Mouse (Mus musculus) kidney, embryonic 15.5 days (tissue): ENCODE results near the gene Rnf144a. TPM values are rescaled to one million over a fixed set of nuclear protein-coding genes. Genes with fewer than 3 reads are reported as not detected.
"Not testable (repeated sequence)": the region's sequence is repeated elsewhere in the genome, so short reads cannot be mapped to it uniquely, and the experiment has no call there.

Experiments used
- ATAC-seq: fragments of 200-750 bp; cut with Nextera tagmentation; replicated peaks from 2 replicates; pipeline ENCODE4 v1.8.0; 2017; ENCODE audit warnings: moderate TSS enrichment; ENCODE audit not compliant: low FRiP score
- H3K27ac ChIP-seq: fragments of 300-500 bp; sonication (generic); 2 replicates; pipeline ENCODE4 v1.5.1; 2015; ENCODE audit warnings: mild to moderate bottlenecking, inconsistent platforms
- H3K27me3 ChIP-seq: fragments of 300-500 bp; sonication (generic); 2 replicates; pipeline ENCODE4 v1.6.1; 2015; ENCODE audit warnings: inconsistent platforms
- H3K36me3 ChIP-seq: fragments of 300-500 bp; sonication (generic); 2 replicates; pipeline ENCODE4 v1.6.1; 2015; ENCODE audit warnings: inconsistent platforms
- H3K4me1 ChIP-seq: fragments of 300-500 bp; sonication (generic); 2 replicates; pipeline ENCODE4 v1.6.1; 2015; ENCODE audit warnings: inconsistent platforms
- H3K4me2 ChIP-seq: fragments of 300-500 bp; sonication (generic); 2 replicates; pipeline ENCODE4 v1.6.1; 2015; ENCODE audit warnings: moderate library complexity, mild to moderate bottlenecking, inconsistent platforms
- H3K4me3 ChIP-seq: fragments of 300-500 bp; sonication (generic); replicated peaks from 2 replicates; pipeline ENCODE4 v1.5.1; 2015; ENCODE audit warnings: mild to moderate bottlenecking, inconsistent platforms
- H3K9ac ChIP-seq: fragments of 300-500 bp; sonication (generic); 2 replicates; pipeline ENCODE4 v1.6.1; 2015; ENCODE audit warnings: mild to moderate bottlenecking, inconsistent platforms
- H3K9me3 ChIP-seq: fragments of 300-500 bp; sonication (generic); replicated peaks from 2 replicates; pipeline ENCODE4 v1.6.1; 2016; ENCODE audit warnings: inconsistent platforms
- WGBS: fragments of 180-500 bp; shearing (Covaris S2); methylation state at CpG from one replicate; pipeline ENCODE4 v1.1.7; 2015; ENCODE audit warnings: mixed read lengths; 5-methylcytosine and 5-hydroxymethylcytosine counted together
- polyA plus RNA-seq: library from polyadenylated mRNA; unstranded; fragments of >200 nt; fragmentation: Nextera tagmentation; extraction: Ambion mirVana; gene quantifications from 2 replicates; pipeline ENCODE4 v1.2.1, GENCODE M21; 2015

The Rnf144a gene
- polyA plus RNA-seq, 1 experiment from 2014 or later, result 36.1 TPM

DNA sequence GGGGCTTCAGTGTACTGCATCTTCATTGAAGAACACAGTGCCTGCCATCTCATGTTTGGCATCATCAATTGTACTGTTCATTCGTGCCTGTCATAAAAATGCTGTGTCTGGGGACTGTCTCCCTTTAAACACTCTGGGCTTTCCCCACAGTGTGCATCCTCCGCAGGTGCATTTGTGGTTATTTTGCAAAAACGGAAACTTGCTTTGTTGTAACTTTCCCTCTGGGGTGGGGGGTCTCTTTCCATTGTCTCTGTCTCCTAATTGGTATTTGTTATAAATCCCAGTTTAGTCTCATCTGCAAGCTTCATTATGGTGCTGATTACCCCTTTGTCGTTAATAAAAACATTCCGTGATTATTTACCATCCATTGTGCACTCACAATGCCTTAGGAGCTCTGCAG, 112.2 kb downstream of the Rnf144a start:
- H3K36me3 ChIP-seq, result 0 out of 2 replicates have a peak, but pooled peaks cover 8% of the 10 kb centered on the region
- 84% methylated on average over 5 of the region's 5 CpGs for WGBS
- H3K4me2 ChIP-seq, result no peak overlapping the region
- no peaks in the 10 kb centered on the region for H3K9me3 ChIP-seq
- no peak overlapping the region for H3K9ac ChIP-seq
- H3K27me3 ChIP-seq, result no peaks in the 10 kb centered on the region
- no peak overlapping the region for H3K4me3 ChIP-seq
- no peaks in the 10 kb centered on the region for H3K4me1 ChIP-seq
- no peak for ATAC-seq
- H3K27ac ChIP-seq, result no peak overlapping the region

DNA sequence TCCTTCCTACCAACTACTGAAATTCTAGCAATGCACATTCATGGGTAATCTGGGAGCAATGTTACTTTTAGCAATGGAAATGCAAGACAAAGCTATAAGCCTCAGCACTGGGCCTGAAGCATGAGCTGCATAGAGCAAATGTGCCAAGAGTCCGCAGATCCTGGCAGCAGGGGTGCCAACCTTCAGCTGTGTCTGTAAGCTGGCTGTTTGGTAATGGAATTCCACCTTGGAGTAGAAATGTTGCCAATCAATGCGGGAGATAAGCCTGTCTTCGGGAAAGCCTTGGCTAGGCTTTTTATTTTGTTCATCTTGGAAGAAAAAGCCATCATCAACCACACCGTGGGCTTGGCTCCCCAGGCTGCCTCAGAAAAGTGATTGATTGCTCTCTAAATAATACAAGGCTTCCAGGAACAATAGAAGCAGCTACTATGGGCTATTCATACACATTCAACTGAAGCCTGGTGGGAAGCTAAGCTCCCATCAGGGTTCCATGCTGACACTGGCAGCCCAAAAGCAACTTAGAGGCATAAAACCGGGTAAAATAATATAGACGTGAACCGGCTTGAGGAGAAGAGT, 115.5 kb downstream of the Rnf144a start:
- no peaks in the 10 kb centered on the region for H3K9me3 ChIP-seq
- 72% methylated on average over 7 of the region's 7 CpGs for WGBS
- H3K36me3 ChIP-seq, result no peaks in the 10 kb centered on the region
- no peaks in the 10 kb centered on the region for H3K27me3 ChIP-seq
- no peak for ATAC-seq
- no peaks in the 10 kb centered on the region for H3K4me1 ChIP-seq
- no peak overlapping the region for H3K9ac ChIP-seq
- no peak overlapping the region for H3K27ac ChIP-seq
- no peak overlapping the region for H3K4me3 ChIP-seq
- no peak overlapping the region for H3K4me2 ChIP-seq

DNA sequence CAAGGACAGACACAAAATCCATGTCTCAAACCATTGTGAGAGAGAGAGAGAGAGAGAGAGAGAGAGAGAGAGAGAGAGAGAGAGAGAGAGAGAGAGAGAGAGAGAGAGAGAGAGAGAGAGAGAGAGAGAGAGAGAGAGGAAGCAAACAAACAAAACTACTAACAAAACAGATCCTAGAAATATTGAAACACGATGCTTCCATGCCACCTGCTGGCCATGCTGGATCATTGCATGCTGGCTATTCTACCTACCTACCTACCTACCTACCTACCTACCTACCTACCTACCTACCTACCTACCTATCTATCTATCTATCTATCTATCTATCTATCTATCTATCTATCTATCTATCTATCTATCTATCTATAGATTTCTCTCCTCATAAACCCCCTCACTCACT, 119.1 kb downstream of the Rnf144a start:
- 9% methylated on average over 1 of the region's 1 CpGs for WGBS
- not testable (repeated sequence) for H3K4me1 ChIP-seq

DNA sequence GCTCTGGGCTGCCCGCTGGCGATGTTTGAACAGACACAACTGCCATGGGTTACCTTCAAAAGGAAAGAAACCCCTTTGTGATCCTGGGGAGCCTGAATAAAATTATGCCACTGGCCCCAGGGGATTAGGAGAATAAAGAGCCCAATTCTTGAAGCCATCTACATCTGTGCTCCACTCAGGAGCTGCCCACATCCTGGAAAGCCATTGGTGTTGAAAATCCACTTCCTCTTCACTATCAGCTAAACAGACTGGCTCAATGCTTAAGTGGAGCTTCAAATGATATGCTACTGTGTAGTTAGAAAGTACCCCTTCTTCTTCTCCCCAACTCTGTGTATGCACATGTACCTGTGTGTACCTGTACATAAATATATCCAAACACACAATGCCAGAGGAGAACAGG, 125.9 kb downstream of the Rnf144a start:
- H3K27me3 ChIP-seq, result no peaks in the 10 kb centered on the region
- no peak overlapping the region for H3K4me2 ChIP-seq
- peaks cover 19% of the 10 kb centered on the region for H3K4me1 ChIP-seq
- H3K9ac ChIP-seq, result no peak overlapping the region
- no peaks in the 10 kb centered on the region for H3K36me3 ChIP-seq
- WGBS, result 88% methylated on average over 2 of the region's 2 CpGs
- no peak overlapping the region for H3K4me3 ChIP-seq
- no peak overlapping the region for H3K27ac ChIP-seq
- no peaks in the 10 kb centered on the region for H3K9me3 ChIP-seq
- no peak for ATAC-seq

More for the DNA sequence above, 119.1 kb downstream of the Rnf144a start:
- H3K9me3 ChIP-seq, H3K9ac ChIP-seq, H3K4me3 ChIP-seq, ATAC-seq, H3K27ac ChIP-seq, H3K36me3 ChIP-seq, H3K27me3 ChIP-seq, H3K4me2 ChIP-seq: not testable (repeated sequence)

DNA sequence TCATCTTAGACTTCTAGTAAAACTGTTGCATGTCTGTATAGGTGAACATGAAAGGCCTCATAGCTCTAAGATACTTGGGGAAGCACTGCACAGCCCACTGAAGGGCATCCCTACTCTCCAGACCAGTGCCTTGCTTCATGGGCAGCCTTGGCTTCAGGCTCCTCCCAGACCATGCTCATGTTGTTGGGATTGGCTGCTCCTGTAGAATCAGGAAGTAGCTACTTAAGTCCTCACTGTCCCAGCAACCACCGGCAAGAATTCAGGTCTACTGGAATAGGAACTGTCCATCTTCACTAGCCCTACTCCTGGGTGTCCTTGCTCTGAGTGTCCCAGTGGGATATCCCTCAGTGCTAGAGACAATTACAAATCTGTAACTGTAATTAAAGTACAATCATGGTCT, 126.7 kb downstream of the Rnf144a start:
- Histone ChIP-seq H3K9ac (no peak overlapping the region), H3K9me3 (no peaks in the 10 kb centered on the region), H3K4me3 (no peak overlapping the region), H3K36me3 (no peaks in the 10 kb centered on the region), H3K27ac (no peak overlapping the region), H3K4me1 (peaks cover 19% of the 10 kb centered on the region), H3K4me2 (no peak overlapping the region), H3K27me3 (no peaks in the 10 kb centered on the region)
- ATAC-seq, result no peak
- 80% methylated on average over 1 of the region's 1 CpGs for WGBS

DNA sequence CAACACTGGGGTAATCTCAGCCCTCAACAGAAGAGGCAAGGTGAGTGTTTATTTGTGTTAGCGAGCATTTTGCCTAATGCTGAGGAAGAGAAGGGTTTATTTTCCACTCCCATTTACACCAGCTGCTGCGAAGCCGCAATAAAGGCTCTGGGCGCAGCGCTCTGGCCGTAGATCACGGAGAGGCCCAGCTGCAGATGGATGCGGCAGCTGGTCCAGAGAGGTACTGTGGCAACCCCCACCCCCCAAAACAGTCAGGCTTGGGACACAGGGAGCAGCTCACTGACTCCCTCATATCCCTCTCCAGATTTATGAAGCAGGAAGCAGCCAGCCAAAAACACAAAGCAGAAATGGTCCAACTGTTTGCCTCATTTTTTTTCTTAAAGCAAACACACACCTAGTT, 129.1 kb downstream of the Rnf144a start:
- no peak overlapping the region for H3K9ac ChIP-seq
- WGBS, result 19% methylated on average over 8 of the region's 8 CpGs
- no peak overlapping the region for H3K4me3 ChIP-seq
- H3K27me3 ChIP-seq, result no peaks in the 10 kb centered on the region
- peaks cover 19% of the 10 kb centered on the region for H3K4me1 ChIP-seq
- no peaks in the 10 kb centered on the region for H3K9me3 ChIP-seq
- H3K36me3 ChIP-seq, result no peaks in the 10 kb centered on the region
- H3K4me2 ChIP-seq, result no peak overlapping the region
- 0 out of 2 replicates have a peak overlapping the region, but pooled peaks have one; percentile 10 for H3K27ac ChIP-seq
- ATAC-seq, result 0 out of 2 replicates have a peak, but pooled peaks have one; percentile 46

DNA sequence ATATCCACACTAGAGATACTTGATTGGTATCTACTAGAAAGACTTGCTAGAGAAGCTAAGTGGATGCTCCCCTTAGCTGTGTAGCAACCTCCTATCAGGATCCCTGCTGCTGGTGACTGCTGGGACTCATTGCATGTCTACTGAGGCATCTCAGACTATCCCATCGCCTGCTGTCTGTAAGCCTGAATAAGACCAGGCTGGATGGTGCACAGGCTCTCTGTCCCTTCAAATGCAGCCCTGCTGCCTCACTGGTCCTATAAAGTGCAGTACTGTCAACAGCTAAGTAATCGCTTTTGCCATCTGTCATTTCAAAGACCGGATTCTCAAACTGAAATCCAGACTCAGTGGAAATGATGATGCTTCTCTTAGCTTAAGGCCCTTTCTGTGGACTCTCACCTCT, 129.6 kb downstream of the Rnf144a start:
- Histone ChIP-seq H3K4me2 (no peak overlapping the region), H3K4me1 (peaks cover 19% of the 10 kb centered on the region), H3K27me3 (no peaks in the 10 kb centered on the region), H3K27ac (peak overlapping the region; percentile 10; the same call in 1 of the 2 replicates), H3K36me3 (no peaks in the 10 kb centered on the region), H3K4me3 (no peak overlapping the region), H3K9me3 (no peaks in the 10 kb centered on the region), H3K9ac (no peak overlapping the region)
- WGBS, result 70% methylated on average over 3 of the region's 3 CpGs
- ATAC-seq, result no peak

DNA sequence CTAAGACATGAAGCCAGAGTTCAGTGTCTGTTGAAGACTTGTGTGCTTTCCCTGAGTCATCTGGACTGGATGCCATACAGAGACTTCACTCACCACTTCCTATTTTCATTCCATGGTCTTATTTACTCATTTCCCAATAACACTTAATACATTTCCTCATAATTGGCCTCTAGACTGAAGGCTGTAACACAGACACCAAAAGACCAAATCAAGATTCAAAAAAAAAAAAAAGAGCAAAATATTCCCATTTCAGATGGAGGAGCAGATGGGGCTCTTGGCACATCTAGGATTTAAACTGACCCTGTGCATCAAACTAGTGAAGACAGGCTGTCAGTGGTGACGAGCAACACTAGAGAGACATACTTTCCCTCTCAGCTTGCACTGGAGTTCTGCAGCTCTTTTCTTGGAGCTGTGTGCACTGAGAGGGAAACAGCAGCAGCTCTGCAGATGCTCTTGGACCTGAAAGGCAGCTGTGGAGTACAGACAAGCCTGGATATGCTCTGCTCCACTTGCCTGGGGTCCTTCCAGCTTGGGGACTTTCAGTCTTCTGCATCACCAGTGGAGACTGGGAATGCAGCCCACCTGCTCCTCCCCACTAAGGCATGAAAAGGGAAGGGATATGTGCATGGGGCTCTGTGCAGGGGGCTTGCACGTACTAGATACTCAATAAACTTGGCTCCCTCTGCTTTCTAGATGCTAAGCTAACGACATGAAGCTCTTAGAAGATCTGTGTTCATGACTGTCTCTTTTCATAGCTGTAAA, 134.2 kb downstream of the Rnf144a start:
- no peaks in the 10 kb centered on the region for H3K27me3 ChIP-seq
- WGBS, result 79% methylated on average over 3 of the region's 3 CpGs
- H3K4me3 ChIP-seq, result no peak overlapping the region
- H3K36me3 ChIP-seq, result no peaks in the 10 kb centered on the region
- H3K9me3 ChIP-seq, result no peaks in the 10 kb centered on the region
- H3K4me2 ChIP-seq, result no peak overlapping the region
- no peak overlapping the region for H3K9ac ChIP-seq
- peaks cover 18% of the 10 kb centered on the region for H3K4me1 ChIP-seq
- ATAC-seq, result no peak
- H3K27ac ChIP-seq, result no peak overlapping the region

DNA sequence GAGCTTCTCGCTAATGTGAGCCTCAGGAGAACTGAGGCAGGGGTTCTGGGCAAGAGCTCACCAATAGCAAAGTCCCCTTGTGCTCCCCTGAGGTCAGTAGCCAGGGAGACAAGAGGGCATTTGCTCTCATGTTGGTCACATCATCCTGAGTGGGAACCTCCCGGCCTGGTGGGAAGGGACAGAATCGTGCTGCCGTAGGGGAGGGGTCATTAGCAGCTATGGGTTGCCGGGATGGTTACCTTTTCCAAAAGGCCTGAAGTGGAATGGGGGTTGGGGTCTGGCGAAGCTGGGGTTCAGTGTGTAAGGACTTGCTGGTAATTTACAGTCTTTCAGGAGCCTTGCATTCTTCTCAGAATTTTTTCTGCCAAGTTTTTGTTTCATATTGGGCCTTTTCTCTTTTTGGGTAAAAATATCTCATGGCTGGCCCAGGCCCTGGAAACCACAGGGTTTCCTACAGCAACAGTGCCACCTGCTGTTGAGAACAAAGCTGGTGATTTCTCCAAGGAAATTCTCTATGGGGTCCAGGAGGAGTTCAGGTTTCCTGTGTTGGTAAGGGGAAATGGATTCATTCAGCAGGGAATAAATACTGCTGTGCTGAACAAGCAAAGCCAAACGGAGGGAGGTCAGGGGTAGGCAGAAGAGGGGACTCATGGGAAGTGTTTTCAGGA, 137.9 kb downstream of the Rnf144a start:
- H3K4me3 ChIP-seq, result no peak overlapping the region
- H3K9ac ChIP-seq, result no peak overlapping the region
- WGBS, result 50% methylated on average over 7 of the region's 7 CpGs
- peaks cover 5% of the 10 kb centered on the region for H3K4me1 ChIP-seq
- ATAC-seq, result no peak; the same call in 1 of the 2 replicates
- H3K9me3 ChIP-seq, result no peaks in the 10 kb centered on the region
- H3K27me3 ChIP-seq, result no peaks in the 10 kb centered on the region
- H3K36me3 ChIP-seq, result no peaks in the 10 kb centered on the region
- H3K4me2 ChIP-seq, result no peak overlapping the region
- no peak overlapping the region for H3K27ac ChIP-seq

DNA sequence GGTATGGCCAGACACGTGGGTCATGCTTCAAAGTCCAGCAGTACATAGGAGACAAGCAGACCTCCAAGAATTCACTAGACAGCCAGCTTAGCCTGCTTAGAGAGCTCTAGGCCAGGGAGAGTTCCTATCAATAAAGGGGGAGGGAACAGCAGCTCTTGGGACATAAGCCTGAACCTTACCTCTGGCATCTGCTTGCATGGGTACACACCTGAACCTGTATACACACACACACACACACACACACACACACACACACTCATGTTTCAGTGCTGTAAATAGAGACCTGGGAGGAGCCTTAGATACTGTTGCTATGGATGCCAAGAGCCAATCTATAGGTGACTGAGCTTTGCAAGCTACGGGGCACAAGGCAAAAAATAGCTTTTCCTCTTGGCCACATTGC, 138.5 kb downstream of the Rnf144a start:
- Histone ChIP-seq H3K9me3 (no peaks in the 10 kb centered on the region), H3K4me1 (peaks cover 5% of the 10 kb centered on the region), H3K27ac (no peak overlapping the region), H3K9ac (no peak overlapping the region), H3K36me3 (no peaks in the 10 kb centered on the region), H3K4me3 (no peak overlapping the region), H3K27me3 (no peaks in the 10 kb centered on the region), H3K4me2 (no peak overlapping the region)
- no peak for ATAC-seq
- WGBS, result 67% methylated on average over 2 of the region's 2 CpGs
